Mouse (Mus musculus) brain, adult 2 months (tissue): Measurements from ENCODE around the gene C2cd4a.

ENCODE experiments used
- DNase-seq: peaks from one replicate; pipeline ENCODE4 v3.0.0; 2011; ENCODE audit warnings: low read depth, low spot score

The C2cd4a gene

DNA sequence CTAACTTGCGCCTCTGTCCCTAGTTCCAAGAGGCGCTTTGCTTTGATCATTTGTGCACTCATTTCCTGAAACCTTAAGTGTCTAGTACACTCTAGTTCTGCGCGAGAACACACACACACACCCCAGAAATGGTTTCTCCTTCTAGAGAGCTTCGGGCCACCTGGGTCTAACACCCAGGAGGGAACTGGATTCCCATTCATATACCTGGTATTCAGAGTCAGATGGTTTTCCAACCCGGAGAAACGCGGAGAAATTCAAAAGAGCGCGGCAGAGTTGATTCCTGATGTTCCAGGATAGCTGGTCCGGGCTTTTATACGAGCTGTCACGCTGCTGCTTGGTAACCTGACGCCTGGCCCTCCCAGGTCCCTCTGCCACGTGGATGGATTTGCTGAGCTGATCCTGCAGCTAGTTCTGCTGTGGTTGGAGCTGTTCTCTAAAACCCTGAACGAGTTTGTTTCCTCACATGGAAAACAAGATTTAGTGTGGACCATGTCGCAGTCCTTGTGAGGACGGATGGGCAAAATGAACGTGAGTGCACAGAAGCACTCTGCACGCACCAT is at the start of gene C2cd4a:
TSS of gene C2cd4a (minus strand) at position 285 of the 560 bp plus-strand sequence.
- DNase-seq: no peak

DNA sequence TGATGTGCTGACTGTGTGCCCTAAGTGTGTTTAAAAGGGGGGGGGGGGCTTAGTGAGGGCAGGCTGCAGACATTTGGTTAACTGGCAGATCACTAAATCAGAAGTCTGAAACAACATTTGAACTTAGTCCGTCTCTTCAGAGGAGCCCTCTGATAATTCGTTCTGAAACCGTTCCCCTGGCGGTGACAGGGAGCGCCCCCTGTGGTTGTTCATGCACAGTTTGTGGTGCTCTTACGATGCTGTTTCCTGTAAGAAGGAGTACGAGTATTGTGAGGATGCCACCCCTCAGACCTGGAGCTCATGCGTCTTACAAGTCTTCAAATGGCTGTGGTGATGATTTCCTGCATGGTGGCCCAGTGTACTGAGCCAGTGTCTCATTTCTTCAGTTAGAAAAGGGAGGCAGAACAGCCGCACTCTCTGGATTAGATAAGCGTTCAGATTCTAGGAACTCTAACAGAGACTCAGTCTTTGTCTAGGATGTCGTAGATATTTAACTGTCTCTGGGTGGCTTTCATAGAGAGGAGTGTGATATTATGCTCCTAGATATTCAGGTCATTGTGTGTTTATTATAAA is 46.2 kb upstream of the C2cd4a start:
- DNase-seq: no peak

DNA sequence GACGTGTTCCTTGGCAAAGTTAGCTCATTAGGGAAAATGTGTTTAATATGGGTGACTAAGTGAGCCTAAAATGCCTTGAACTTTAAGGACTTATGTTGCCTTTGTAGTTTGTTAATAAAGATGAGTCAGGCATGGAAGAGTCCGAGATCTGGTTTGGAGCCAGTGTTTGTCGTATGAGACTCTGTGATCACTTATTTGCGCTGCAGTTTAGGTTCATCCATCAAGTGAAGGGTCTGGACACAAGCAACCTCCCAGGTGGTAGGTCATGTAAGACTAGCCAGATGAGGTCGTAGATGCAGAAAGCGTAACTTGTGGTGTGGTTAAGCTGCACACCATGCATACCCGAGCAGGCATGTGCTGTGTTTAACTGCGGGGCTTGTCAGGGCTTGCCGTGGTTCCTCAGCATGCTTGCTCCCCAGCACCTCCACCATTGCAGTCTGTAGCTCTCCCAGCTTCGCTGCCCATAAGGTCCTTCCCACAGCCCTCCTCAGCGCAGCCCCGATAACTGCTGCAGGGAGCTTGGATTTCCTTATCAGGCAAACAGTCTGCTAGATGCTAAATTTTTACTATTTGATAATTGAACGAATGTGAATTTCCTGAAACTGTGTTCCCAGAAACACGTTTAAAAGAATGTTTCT is 45.1 kb upstream of the C2cd4a start:
- no peak for DNase-seq

DNA sequence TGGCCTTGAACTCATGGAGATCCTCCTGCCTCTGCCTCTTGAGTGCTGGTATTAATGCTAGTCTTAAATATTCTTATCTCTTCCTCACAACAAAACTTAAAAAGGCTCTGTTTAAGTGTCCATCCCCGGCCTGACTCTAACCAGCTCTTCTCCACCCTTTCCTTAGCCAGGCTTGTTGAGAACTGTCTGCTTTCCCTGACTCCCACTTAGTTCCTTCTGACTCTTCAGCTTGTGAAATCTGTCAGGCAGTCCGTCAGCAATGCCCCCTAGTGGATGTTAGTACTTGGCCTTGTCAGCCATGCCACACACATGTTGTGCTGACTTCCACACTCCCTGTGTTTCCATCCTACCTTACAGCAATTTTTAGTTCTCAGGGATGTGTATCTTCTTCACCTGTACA is 43.2 kb upstream of the C2cd4a start:
- peak; percentile 81 for DNase-seq

DNA sequence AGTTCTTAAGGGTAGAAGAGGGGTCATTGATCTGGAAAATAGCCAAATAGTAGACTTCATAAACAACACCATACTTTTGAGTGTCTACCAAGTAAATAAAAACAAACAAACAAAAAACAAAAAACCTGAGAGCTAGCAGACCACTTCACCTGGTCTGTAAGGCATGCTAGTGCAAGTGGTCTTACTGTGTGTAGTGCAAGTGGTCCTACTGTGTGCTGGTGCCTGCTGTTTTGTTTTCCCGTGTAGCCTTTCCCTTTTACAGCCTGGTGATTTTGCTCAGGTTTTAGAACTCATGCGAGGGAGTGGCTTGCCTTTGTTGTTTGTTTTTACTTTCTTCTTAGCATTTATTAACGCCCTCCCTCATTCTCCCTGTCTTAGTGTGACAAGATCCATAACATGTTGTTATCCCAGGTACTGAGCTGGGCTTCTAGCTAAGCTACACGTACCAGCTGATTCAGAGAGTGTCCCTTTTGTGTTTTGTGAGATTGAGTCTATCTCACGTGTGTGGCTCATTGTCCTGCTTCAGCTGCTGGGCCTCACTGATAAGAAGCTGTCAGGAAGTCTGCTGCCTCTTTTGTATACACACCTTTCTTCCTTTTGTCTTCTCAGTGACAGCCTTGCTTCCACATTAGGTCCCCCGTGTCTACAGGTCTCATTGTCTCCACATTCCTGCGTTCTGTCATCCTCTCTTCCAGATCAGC is 42.5 kb upstream of the C2cd4a start:
- DNase-seq: no peak

DNA sequence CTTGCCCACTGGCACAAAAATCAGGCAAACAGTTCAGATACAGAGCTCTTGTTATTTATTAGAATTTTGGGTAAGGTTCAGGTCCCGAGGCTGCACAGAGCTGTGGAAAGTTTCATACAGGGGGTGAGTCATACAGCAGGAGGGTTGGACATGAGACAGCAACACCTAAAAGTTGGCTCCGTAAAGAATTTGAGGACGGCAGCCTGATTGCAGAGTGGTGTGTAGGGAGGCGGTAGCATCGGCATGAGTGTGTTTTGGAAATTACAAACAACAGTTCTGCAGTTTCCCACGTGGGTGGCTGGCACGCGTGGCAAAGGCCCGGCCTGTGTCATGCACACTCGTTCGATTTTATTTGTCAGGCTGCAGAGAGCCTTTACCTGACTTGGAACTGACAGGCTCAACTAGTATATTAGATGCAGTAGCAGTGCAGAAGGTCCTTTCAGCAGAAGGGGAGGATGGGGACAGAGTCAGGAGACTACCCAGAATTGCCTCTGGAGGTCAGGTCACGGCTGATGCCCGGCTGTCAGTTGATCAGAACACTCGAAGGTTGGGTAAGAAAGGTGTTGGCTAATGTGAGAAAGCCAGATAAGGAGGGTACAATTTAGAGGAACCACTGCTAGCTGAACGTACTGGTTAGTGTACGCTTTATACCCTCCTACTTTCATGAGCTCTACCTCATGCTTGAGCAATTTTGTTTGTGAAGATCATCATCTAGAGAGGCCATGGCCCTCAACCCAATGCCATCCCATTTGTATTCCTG is 37.7 kb upstream of the C2cd4a start:
- DNase-seq: peak; percentile 86

DNA sequence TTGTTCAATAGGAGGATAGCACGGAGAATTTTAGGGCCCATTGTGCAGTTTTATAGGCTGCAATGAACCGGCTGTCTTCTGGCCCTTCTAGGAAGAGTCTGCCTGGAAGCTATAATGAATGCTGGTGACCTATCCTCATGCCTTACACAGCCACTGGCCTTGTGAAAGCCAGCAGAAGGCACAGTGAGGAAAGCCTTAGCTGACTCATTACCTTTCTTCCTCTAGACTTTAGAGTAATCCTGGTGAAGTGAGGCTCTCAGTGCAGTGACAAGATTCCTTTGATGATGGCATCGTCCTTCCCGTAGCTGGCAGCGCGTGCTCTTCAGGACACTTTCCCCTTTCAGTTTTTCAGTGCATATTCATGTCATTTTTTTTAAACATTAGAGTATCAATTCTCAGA is 35.3 kb upstream of the C2cd4a start:
- no peak for DNase-seq

DNA sequence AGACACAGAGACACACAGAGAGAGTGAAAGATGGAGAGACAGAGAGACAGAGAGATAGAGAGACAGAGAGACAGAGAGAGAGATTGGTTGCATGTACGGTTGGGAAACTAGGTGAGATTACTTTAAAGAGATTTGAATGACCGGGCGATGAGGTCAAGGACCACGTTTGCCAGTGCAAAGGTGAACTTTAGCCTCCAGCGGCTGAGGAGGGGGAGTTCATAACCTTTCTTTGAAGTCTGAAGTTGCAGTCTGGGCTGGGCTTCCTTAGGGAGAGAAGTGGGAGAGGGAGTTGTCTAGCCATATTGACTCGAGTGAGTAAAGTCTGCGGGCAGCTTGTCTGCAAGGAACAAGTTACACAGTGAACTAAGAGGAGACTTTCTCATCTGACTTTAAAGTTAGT is 33.3 kb upstream of the C2cd4a start:
- DNase-seq: no peak

DNA sequence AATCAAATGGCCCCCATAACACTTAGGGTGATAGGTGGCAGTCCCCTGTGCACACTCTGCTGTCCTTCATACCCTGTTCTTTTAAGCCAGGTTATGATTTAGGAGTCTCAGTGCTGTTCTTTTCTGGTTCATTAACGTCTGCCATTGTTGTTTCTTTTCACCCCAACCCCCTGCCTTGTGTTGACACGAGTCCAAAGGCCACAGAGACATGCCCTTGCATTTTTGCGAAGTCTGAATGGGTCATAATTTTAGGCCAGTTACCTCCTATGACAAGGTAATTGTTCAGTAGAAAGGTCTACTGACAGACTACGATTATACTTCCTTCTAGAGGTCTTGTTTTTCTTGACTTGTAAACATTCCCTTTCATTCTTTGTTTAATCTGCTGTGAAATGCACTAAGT is 31.9 kb upstream of the C2cd4a start:
- no peak for DNase-seq

DNA sequence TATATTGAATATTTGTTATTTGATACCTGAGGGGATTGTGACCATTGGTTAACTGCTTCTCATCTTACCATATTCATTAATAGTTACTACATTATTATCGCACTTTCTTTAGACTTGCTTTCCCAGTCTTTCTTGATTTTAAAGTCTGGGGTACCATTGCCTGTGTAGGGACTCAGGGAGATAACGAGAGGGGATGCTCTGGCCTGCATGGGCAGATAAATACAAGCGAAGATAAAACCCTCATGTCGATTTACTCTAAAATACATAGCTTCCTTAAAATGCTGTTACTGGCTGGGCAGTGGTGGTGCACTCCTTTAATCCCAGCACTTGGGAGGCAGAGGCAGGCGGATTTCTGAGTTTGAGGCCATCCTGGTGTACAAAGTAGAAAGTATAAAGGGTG is 31.2 kb upstream of the C2cd4a start:
- no peak for DNase-seq

DNA sequence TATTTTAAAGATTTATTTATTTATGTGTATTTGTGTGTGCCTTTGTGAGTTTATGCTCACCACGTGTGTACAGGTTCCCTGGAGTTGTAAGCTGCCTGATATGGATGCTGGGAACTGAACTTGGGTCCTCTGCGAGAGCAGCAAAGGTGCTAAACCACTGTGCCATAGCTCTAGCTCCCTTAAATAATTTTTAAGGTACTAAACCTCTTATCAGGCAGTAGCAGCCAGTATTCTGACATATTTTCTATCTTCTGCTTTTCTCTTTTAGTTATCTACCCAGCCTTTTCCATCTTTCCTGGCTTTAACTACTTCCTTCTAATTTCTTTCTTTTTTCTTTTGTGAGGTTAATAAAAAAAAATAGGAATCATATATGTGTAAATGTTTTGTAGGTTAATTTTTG is 28.1 kb upstream of the C2cd4a start:
- DNase-seq: no peak

DNA sequence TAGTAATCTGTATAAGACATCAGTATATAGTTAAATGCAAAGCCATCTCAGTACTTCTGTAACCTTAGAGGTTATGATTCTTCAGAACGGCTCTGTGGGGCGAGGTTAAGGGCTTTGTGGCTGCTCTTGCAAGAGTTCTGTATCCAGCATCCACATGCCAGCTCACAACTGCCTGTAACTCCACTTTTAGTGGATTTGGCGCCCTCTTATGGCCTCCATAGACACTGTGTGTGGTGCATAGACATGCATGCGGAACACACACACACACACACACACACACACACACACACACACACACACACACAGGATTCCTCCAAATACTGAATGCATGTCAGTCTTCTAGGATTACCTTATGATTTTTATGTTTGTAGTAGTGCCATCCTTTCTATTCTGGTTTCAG is 19.0 kb upstream of the C2cd4a start:
- DNase-seq: peak; percentile 59

DNA sequence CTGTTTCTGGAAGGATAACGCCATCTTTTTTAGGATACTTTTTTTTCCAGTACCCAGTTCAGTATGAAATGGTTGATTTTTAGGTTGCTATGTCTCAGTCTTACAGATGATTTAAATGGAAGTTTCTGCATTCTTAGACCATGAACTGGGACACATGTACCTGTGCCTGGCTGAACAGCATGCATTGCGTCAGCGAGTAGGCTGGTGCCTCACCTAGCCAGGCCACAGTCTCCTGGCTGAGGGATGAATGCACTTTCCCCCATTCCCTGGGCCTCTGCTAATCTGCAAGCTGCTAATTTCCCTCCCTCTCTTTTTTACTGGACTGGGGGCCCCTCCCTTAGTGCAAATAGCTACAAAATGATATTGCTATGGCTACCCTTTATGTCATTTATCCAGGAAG is 17.7 kb upstream of the C2cd4a start:
- DNase-seq: no peak

DNA sequence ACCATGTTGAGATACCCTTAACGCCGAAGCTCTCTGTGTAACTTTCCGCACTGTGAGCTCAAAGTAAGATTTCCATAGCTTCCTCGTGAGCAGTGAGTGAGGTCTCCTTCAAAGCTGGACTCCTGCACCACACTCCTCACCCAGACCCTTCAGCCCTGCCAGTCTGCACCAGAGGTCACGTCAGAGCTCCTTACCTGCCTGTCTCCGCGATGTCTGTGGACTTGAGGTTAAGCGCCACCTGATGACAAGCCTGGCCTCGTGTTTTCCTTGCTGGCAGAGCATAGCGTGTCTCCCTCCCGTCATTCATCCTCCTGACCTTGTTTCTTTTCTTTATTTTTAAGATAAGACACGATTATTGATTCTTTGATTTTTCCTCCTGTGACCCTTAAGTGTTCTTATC is 17.3 kb upstream of the C2cd4a start:
- no peak for DNase-seq

DNA sequence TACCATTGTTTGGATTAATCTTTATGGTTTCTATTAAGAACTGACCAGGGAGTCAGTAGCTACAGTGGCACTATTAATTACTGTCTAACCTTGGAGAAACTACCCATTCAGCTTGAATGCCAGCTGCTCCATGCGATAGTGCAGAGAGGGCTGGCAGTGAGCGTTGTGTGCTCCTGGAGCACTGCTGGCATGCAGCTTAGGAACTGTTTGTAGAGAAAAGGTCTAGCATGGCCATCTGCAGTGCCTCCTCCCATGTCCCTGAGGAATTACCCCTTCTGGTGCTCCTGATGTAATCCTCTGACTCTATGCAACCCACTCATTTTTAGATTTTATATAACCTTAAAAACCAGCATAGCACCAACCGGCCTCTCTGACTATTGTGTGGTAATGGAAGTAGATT is 15.5 kb upstream of the C2cd4a start:
- peak; percentile 69 for DNase-seq

DNA sequence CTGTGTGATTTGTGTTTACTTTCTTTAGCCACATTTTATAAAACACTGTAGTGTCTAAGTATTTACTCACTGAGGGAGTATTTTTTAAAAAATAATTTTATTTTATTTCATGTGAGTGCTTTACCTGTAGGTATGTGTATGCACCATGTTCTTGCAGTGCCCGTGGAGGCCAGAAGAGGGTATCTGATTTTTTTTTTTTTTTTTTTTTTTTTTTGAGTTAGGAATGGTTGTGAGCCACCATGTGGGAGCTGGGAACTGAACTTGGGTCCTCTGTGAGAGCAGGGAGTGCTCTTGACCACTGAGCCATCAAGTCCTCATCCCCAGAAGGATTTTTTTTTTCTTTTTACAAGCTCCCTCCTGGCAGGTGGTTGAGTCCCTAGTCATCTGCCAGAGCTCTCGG is 14.0 kb upstream of the C2cd4a start:
- DNase-seq: no peak

DNA sequence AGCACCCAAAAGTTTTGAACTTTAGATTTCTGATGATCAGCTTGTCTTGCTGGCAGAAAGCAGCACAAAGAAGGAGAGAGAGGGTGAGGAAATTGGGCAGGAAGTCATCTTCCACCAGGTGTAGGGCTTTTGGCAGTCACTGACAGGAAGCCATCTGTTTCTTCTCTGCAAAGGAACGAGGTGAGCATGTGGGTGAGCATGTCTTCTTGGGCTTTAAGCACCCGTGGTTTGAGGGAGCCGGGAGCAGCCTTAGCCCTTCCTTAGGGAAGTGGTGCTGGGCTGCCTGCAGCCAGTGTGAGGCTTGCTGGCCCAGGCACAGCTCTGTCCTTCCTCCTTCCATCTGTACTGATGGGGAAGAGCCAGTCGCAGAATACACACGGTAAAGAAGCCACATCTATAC is 13.5 kb upstream of the C2cd4a start:
- peak; percentile 92 for DNase-seq

DNA sequence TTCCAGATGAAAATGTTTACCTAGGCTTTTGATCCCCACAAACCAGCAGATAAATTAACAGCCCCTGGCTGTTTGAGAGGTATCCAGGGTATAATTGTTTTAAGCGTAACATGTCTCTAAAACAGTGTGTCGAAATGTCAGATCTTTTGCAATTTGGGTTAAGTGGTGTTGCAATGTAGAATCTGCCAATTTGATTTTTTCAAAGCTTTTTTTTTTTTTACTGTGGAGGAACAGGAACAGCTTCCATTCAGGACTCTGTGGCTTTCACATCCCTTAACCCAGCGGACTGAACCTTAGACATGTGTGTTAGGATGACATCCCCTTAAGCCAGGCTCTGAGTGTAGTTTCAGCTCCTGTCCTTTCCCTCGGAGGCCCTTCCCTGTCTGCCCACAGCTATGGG is 12.9 kb upstream of the C2cd4a start:
- no peak for DNase-seq

DNA sequence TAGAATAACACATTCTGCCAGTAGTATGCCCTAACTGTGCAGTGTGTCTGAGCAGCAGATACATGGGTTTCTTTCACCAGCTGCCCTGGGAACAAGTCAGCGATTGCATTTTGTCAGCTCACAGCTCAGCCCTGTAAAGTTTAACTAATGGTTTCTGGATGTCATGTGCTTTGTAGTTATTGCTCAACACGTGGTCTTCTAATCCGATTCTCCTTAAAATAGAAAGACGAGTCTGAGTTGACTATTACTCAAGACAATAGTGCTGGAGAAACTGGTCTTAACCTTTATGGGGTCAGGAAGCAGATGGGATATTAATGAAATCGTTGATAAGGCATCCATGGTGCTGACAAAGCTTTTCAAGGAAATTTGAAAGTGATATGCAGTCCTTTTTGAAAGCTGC is 10.7 kb upstream of the C2cd4a start:
- DNase-seq: no peak

DNA sequence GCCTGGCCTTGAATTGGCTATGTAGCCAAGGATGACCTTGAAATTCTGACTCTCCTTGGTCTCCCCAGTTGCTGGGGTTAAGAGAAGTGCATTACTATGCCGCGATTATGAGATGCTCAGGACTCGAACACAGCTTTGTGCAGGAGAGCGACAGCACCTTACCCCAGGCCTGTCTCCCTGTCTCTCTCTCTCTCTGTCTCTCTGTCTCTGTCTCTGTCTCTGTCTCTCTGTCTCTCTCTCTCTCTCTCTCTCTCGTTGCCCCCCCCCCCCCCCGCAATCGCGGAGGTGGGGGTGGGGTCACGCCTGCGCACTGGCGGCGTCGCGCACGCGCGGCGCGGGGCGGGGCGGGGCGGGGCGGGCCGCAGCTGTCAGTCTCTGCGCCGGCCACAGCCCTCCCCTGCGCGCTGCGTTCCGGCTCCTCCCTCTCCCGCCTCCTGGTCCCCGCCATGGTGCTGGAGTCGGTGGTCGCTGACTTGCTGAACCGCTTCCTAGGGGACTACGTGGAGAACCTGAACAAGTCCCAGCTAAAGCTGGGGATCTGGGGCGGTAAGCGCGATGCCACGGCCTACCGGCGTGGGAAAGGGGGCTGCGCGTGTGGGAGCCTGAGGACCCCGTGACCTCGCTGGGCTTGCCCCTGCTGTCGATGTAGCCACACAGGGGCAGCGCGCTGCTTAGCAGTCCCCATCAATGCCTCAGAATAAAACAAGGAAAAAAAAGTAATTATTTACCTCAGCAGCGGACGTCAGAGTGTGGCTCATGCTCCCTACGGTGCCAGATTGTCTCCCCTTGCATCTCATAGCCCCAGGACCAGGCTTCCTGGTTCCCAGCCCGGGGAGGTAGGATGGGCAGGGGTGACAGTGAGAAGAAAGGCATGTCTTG is 8.1 kb upstream of the C2cd4a start, which contains the start of gene Vps13c:
TSS of gene Vps13c (plus strand) at position 416 of the 879 bp plus-strand sequence.
- DNase-seq: peak; percentile 89

DNA sequence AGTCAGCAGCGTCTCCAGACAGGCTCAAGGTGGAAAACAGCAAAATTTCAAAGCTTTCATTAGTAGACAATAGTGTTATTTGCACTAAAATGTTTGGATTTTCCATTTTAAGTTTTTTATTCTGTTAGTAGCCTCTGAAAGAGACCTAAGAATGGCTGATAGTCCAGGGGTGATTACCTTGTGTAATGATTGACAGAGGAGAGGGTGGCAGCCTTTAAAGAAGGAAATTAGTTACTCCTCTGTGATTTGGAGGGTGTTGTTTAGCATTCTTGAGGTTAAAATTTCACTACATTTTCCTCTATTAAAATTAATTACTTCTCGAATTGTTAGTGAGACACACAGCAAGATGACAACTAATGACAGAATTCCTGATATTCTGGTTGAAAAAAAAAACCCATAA is 5.2 kb upstream of the C2cd4a start:
- DNase-seq: no peak
